Mouse (Mus musculus) left cerebral cortex, postnatal 25 days (tissue): ENCODE measurements around the gene Slc27a2. TPM values are rescaled to one million over a fixed set of nuclear protein-coding genes. Genes with fewer than 3 reads are reported as not detected.
"Not testable (repeated sequence)": the region's sequence is repeated elsewhere in the genome, so short reads cannot be mapped to it uniquely, and the experiment has no call there.

ENCODE experiments used
- DNase-seq, 2 experiments: peaks; one replicate each; pipeline ENCODE4 v3.0.0; 2022; ENCODE audit warnings: low spot score in 2 of 2, mixed read lengths in 1 of 2
- intact Hi-C: fragments of 180-260 bp; cut with DNase I; formaldehyde crosslinking; loops from one replicate; pipeline ENCODE4 v1.15.1; 2025
- total RNA-seq, 2 experiments: library from RNA; stranded (reverse); gene quantifications; 2 replicates each; pipeline ENCODE4 v1.2.3; 2021

Gene Slc27a2
- total RNA-seq, 2 experiments from 2014 or later, result 6.0 to 6.2 TPM

GRCm38 (mm10) chr2:126597279-126598241 is 45.4 kb downstream of the Slc27a2 start:
- DNase-seq, result no peak
- intact Hi-C loops, result loop anchor here (2.0 to 10.0 kb wide), 2 partner anchors 65 to 407 kb away; partner anchors contain the start of gene Ap4e1

- intact Hi-C loops, result loop anchor here (2.0 to 10.0 kb wide), 2 partner anchors 64 to 406 kb away; partner anchors contain the start of gene Ap4e1
Measured at GRCm38 (mm10) chr2:126598359-126598758, 46.2 kb downstream of the Slc27a2 start.

GRCm38 (mm10) chr2:126599005-126599404 is 46.8 kb downstream of the Slc27a2 start:
- DNase-seq, result no peak
- intact Hi-C loops, result loop anchor here (2.0 to 10.0 kb wide), 2 partner anchors 64 to 406 kb away; partner anchors contain the start of gene Ap4e1

More at GRCm38 (mm10) chr2:126598359-126598758, 46.2 kb downstream of the Slc27a2 start:
- no peak for DNase-seq

- DNase-seq, result no peak
- intact Hi-C loops, result no loop called here
Measured at GRCm38 (mm10) chr2:126600533-126600932, 48.3 kb downstream of the Slc27a2 start.

- intact Hi-C loops, result no loop called here
- no peak for DNase-seq
Measured at GRCm38 (mm10) chr2:126601918-126602600, 49.9 kb downstream of the Slc27a2 start.

GRCm38 (mm10) chr2:126606061-126606687 is 54.0 kb downstream of the Slc27a2 start:
- intact Hi-C loops, result no loop called here
- DNase-seq, result peak in 1 of 2 experiments; percentile 31

GRCm38 (mm10) chr2:126606688-126607062 is 54.5 kb downstream of the Slc27a2 start:
- intact Hi-C loops, result no loop called here
- no peak for DNase-seq

GRCm38 (mm10) chr2:126607553-126608203 is 55.5 kb downstream of the Slc27a2 start:
- no peak for DNase-seq

GRCm38 (mm10) chr2:126609600-126609999 is 57.4 kb downstream of the Slc27a2 start:
- DNase-seq, intact Hi-C loops: not testable (repeated sequence)

More at GRCm38 (mm10) chr2:126607553-126608203, 55.5 kb downstream of the Slc27a2 start:
- intact Hi-C loops, result no loop called here

- DNase-seq, result no peak
- intact Hi-C loops, result no loop called here
Measured at GRCm38 (mm10) chr2:126615355-126615754, 63.1 kb downstream of the Slc27a2 start.

- no peak for DNase-seq
- intact Hi-C loops, result no loop called here
Measured at GRCm38 (mm10) chr2:126618470-126619179, 66.4 kb downstream of the Slc27a2 start.

GRCm38 (mm10) chr2:126619249-126619704 is 67.1 kb downstream of the Slc27a2 start, which contains the start of gene Hdc:
Gene Hdc (minus strand): TSS chr2:126619299.
- no peak for DNase-seq
- intact Hi-C loops, result no loop called here

GRCm38 (mm10) chr2:126622455-126622854 is 70.2 kb downstream of the Slc27a2 start:
- DNase-seq, result no peak
- intact Hi-C loops, result no loop called here

GRCm38 (mm10) chr2:126623138-126623537 is 70.9 kb downstream of the Slc27a2 start:
- no peak for DNase-seq
- intact Hi-C loops, result no loop called here

GRCm38 (mm10) chr2:126628455-126628995 is 76.3 kb downstream of the Slc27a2 start:
- intact Hi-C loops, result no loop called here

GRCm38 (mm10) chr2:126633165-126633564 is 81.0 kb downstream of the Slc27a2 start:
- DNase-seq, result no peak
- intact Hi-C loops, result no loop called here

More at GRCm38 (mm10) chr2:126628455-126628995, 76.3 kb downstream of the Slc27a2 start:
- no peak for DNase-seq

- no peak for DNase-seq
- intact Hi-C loops, result no loop called here
Measured at GRCm38 (mm10) chr2:126635939-126636823, 84.0 kb downstream of the Slc27a2 start.
